Mouse (Mus musculus) liver, adult 2 months (tissue): ENCODE measurements around the gene Ankrd12.

Source experiments
- CTCF ChIP-seq: fragments of 200-500 bp; IDR thresholded peaks from 2 replicates; pipeline ENCODE4 v1.5.1; 2011; ENCODE audit warnings: low read depth, low read length, control low read depth
- POLR2A ChIP-seq: fragments of 200-500 bp; IDR thresholded peaks from 2 replicates; pipeline ENCODE4 v1.6.1; 2011; ENCODE audit warnings: low read length, control low read depth; ENCODE audit not compliant: insufficient read depth; ENCODE audit errors: extremely low read depth

GRCm38 (mm10) chr17:65921975-65922374, 154.9 kb downstream of the Ankrd12 start:
- TF ChIP-seq POLR2A (no peak), CTCF (no peak)
